Mouse (Mus musculus): ENCODE measurements around the gene Zranb1.

The Zranb1 gene

GRCm38 (mm10) chr7:132927201-132927600 lies 3.7 kb upstream of the Zranb1 start:
- DNase-seq (ENCODE audit: low read depth in 2 of 2, low spot score in 2 of 2): no peak

- no peak for DNase-seq (ENCODE audit: low read depth in 2 of 2, low spot score in 2 of 2)
Observed at GRCm38 (mm10) chr7:132930055-132930454, 887 bp upstream of the Zranb1 start.

GRCm38 (mm10) chr7:132931560-132932351 lies 814 bp downstream of the Zranb1 start:
- peak; percentile 25 to 35 for DNase-seq (ENCODE audit: low read depth in 2 of 2, low spot score in 2 of 2)

GRCm38 (mm10) chr7:132933331-132933730 lies 2.4 kb downstream of the Zranb1 start:
- DNase-seq (ENCODE audit: low read depth in 2 of 2, low spot score in 2 of 2): no peak

- no peak for DNase-seq (ENCODE audit: low read depth in 2 of 2, low spot score in 2 of 2)
Observed at GRCm38 (mm10) chr7:132934743-132935142, 3.8 kb downstream of the Zranb1 start.

GRCm38 (mm10) chr7:132939118-132939517 lies 8.2 kb downstream of the Zranb1 start:
- DNase-seq (ENCODE audit: low read depth in 2 of 2, low spot score in 2 of 2): no peak

- DNase-seq (ENCODE audit: low read depth in 2 of 2, low spot score in 2 of 2): no peak
Observed at GRCm38 (mm10) chr7:132940569-132940968, 9.6 kb downstream of the Zranb1 start.

- DNase-seq (ENCODE audit: low read depth in 2 of 2, low spot score in 2 of 2): no peak
Observed at GRCm38 (mm10) chr7:132949968-132950367, 19.0 kb downstream of the Zranb1 start.

GRCm38 (mm10) chr7:132950613-132951012 lies 19.7 kb downstream of the Zranb1 start:
- no peak for DNase-seq (ENCODE audit: low read depth in 2 of 2, low spot score in 2 of 2)

- no peak for DNase-seq (ENCODE audit: low read depth in 2 of 2, low spot score in 2 of 2)
Observed at GRCm38 (mm10) chr7:132964395-132964794, 33.5 kb downstream of the Zranb1 start.

GRCm38 (mm10) chr7:132965707-132966106 lies 34.8 kb downstream of the Zranb1 start:
- no peak for DNase-seq (ENCODE audit: low read depth in 2 of 2, low spot score in 2 of 2)

GRCm38 (mm10) chr7:132972079-132972478 lies 41.1 kb downstream of the Zranb1 start:
- DNase-seq (ENCODE audit: low read depth in 2 of 2, low spot score in 2 of 2): no peak

GRCm38 (mm10) chr7:132976079-132976478 lies 45.1 kb downstream of the Zranb1 start:
- DNase-seq (ENCODE audit: low read depth in 2 of 2, low spot score in 2 of 2): no peak

- DNase-seq (ENCODE audit: low read depth in 2 of 2, low spot score in 2 of 2): no peak
Observed at GRCm38 (mm10) chr7:132977981-132978380, 47.0 kb downstream of the Zranb1 start.

GRCm38 (mm10) chr7:132982639-132983038 lies 51.7 kb downstream of the Zranb1 start:
- DNase-seq (ENCODE audit: low read depth in 2 of 2, low spot score in 2 of 2): no peak

GRCm38 (mm10) chr7:132989839-132990238 lies 58.9 kb downstream of the Zranb1 start:
- no peak for DNase-seq (ENCODE audit: low read depth in 2 of 2, low spot score in 2 of 2)

GRCm38 (mm10) chr7:132991240-132991900 lies 60.4 kb downstream of the Zranb1 start:
- no peak for DNase-seq (ENCODE audit: low read depth in 2 of 2, low spot score in 2 of 2)

- no peak for DNase-seq (ENCODE audit: low read depth in 2 of 2, low spot score in 2 of 2)
Observed at GRCm38 (mm10) chr7:132992967-132993615, 62.1 kb downstream of the Zranb1 start.

- DNase-seq (ENCODE audit: low read depth in 2 of 2, low spot score in 2 of 2): no peak
Observed at GRCm38 (mm10) chr7:132994120-132994519, 63.2 kb downstream of the Zranb1 start.

- DNase-seq (ENCODE audit: low read depth in 2 of 2, low spot score in 2 of 2): no peak
Observed at GRCm38 (mm10) chr7:132994628-132995191, 63.8 kb downstream of the Zranb1 start.

GRCm38 (mm10) chr7:132996391-132996790 lies 65.4 kb downstream of the Zranb1 start:
- DNase-seq (ENCODE audit: low read depth in 2 of 2, low spot score in 2 of 2): no peak

- no peak for DNase-seq (ENCODE audit: low read depth in 2 of 2, low spot score in 2 of 2)
Observed at GRCm38 (mm10) chr7:132998639-132999038, 67.7 kb downstream of the Zranb1 start.

All from CD8-positive naive resting alpha-beta T cell, adult 2 months (primary cell).